Mouse (Mus musculus) MEL (cell line): Measurements from ENCODE around the gene Irgm2.

ENCODE experiments used
- CTCF ChIP-seq, 3 experiments: IDR thresholded peaks in 2 of 3; conservative IDR thresholded peaks in 1 of 3; 2 replicates each; pipeline ENCODE4 v1.5.1; 2011 to 2012; ENCODE audit warnings: low read length in 3 of 3, low read depth in 2 of 3, mild to moderate bottlenecking in 2 of 3, improper control_type of control experiment in 1 of 3, inconsistent platforms in 1 of 3, mixed read lengths in 1 of 3, moderate library complexity in 1 of 3; ENCODE audit not compliant: control insufficient read depth in 1 of 3, insufficient read depth in 1 of 3, poor library complexity in 1 of 3, severe bottlenecking in 1 of 3
- HCFC1 ChIP-seq: IDR thresholded peaks from 2 replicates; pipeline ENCODE4 v1.6.1; 2012; ENCODE audit warnings: low read depth, mild to moderate bottlenecking, inconsistent platforms, low read length, improper control_type of control experiment, moderate library complexity
- MAX ChIP-seq: IDR thresholded peaks from 2 replicates; pipeline ENCODE4 v1.6.1; 2011; ENCODE audit warnings: low read length, improper control_type of control experiment
- MAZ ChIP-seq: IDR thresholded peaks from 2 replicates; pipeline ENCODE4 v1.6.1; 2012; ENCODE audit warnings: low read depth, mild to moderate bottlenecking, inconsistent platforms, low read length, improper control_type of control experiment
- POLR2A ChIP-seq, 2 experiments: IDR thresholded peaks; 2 replicates each; pipeline ENCODE4 v1.6.1; 2011 to 2012; ENCODE audit warnings: low read length in 2 of 2, mild to moderate bottlenecking in 2 of 2, control low read depth in 1 of 2, improper control_type of control experiment in 1 of 2, low read depth in 1 of 2, moderate library complexity in 1 of 2; ENCODE audit not compliant: control insufficient read depth in 1 of 2, insufficient read depth in 1 of 2, poor library complexity in 1 of 2
- TCF12 ChIP-seq: IDR thresholded peaks from 2 replicates; pipeline ENCODE4 v1.6.1; 2014; ENCODE audit warnings: low read depth, mild to moderate bottlenecking, inconsistent platforms, low read length, improper control_type of control experiment, moderate library complexity
- USF2 ChIP-seq, 2 experiments: IDR thresholded peaks; 2 replicates each; pipeline ENCODE4 v1.6.1; 2011 to 2012; ENCODE audit warnings: improper control_type of control experiment in 2 of 2, low read length in 2 of 2, borderline replicate concordance in 1 of 2, inconsistent platforms in 1 of 2, low read depth in 1 of 2, mild to moderate bottlenecking in 1 of 2; ENCODE audit not compliant: insufficient read depth in 1 of 2

GRCm38 (mm10) chr11:58230396-58230910 lies 31.0 kb downstream of the Irgm2 start:
- no peak for TF ChIP-seq MAX
- no peak for TF ChIP-seq MAZ
- no peak for TF ChIP-seq HCFC1
- TF ChIP-seq POLR2A (IDR thresholded peaks at IDR 0.05; ENCODE audit: control insufficient read depth in 1 of 2, insufficient read depth in 1 of 2, low read depth in 1 of 2, low read length in 2 of 2, poor library complexity in 1 of 2), result no peak
- no peak for TF ChIP-seq USF2 (IDR thresholded peaks at IDR 0.05; ENCODE audit: borderline replicate concordance in 1 of 2, insufficient read depth in 1 of 2, low read depth in 1 of 2, low read length in 2 of 2)
- TF ChIP-seq TCF12, result no peak
- TF ChIP-seq CTCF (IDR thresholded peaks at IDR 0.05 in 2 of 3, conservative IDR thresholded peaks at IDR 0.05 in 1 of 3; ENCODE audit: control insufficient read depth in 1 of 3, insufficient read depth in 1 of 3, low read depth in 2 of 3, low read length in 3 of 3, poor library complexity in 1 of 3, severe bottlenecking in 1 of 3), result no peak
